Mouse (Mus musculus) lung, postnatal 25 days (tissue): ENCODE results near the gene Pik3r2.
A peak's percentile ranks its signal among the peaks of the same experiment; 100 is the strongest.

Experiments used
- DNase-seq: peaks from one replicate; pipeline ENCODE4 v3.0.0; 2022; ENCODE audit warnings: low spot score

The Pik3r2 gene

DNA sequence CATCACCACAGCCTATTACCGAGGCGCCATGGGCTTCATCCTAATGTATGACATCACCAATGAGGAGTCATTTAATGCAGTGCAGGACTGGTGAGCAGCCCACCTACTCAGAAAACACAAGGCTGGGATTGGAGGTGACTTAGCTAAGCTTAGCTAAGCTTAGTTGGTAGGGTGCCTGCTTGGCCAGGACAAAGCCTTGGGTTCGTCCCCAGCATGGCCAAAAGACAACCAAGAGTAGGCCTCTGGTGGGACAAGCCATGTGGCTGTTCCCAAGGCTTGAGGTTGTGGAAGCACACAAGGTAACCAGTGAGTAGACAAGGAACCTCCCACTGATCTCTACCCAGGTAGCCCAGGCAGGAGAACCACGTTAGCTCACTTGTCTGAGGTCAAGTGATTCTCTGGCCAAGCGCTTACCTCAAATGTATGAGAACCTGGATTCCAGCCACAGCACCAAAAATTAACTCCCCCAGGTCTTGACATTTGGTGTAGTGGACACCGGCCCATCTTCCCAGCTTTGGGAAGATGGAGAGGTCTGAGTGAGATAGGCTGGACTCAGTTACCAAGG lies 20.0 kb downstream of the Pik3r2 start:
- DNase-seq, result no peak

- no peak for DNase-seq
These were observed 20.6 kb downstream of the Pik3r2 start for GRCm38 (mm10) chr8:70755661-70756475.

DNA sequence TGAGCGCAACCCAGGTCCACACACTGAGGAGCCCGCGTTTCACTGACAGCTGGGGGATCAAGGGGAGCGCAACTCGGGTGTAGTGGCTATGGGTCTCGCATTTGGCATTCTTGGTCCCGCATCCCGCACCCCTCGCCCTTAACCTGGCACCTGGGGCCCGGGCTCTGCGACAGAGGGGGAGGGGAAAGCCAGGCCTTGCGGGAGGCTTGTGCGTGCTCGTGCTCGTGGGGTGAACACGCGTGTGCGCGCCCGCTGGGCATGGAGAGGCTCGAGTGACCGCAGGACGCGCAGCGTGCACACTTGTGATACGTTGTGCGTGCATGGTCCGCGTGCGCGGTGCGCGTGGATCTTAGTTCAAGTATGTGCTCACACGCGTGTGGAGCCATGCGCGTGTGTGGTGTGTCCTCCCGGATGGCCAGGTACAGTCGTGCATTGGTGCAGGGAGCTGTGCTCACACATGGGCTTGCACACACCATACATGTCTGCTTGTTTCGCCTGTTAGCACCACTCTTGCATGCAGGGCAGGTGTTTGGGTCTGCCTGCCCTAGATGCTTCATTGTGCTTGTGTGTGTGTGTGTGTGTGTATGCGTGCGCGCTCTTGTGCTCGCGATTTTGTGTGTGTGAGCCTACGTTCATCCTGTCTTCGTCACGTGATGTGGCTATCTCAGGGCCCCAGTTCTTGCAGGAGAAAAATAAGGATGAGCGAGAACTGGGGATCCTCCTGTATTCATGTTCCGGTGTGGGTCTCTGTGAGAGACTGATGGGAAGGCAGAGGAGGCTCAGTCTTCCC lies 21.4 kb downstream of the Pik3r2 start:
- DNase-seq, result no peak

DNA sequence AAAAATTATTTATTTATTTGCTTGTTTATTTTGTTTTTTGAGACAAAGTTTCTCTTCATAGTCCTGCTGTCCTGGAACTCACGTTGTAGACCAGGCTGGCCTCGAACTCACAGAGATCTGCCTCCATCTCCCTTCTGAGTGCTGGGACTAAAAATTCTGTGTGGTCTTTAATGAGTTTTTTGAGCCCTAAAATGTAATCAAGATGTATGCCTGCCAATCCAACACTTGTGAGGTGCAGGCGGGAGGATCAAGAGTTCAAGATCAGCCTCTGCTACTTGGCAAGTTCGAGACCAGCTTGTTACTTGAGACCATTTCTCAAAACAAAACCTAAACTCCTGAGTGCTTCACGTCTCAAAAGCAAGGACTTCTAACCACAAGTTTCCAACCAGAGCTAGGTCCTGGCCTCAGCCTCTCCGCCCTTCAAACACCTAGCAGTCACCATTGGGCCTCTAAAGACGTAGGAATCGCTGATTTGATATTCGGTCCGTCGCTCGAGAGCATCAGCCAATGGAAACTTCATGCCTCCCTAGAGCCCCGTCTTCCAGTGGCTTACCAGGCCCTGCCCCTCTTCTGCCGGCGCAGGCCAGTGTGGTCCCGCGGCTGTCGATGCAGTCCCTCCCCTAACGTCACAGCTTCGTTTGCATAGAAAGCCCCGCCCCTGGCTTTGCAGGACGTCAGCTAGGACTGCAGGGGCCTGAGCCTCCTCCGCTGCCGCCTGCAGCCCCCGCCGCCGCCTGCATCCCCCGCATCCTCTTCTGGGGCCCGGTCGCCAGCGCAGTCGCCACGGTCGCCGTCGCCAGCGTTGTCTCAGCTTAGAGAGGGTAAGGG lies 22.3 kb downstream of the Pik3r2 start, which contains the start of gene Rab3a:
Rab3a (plus strand) TSS at position 637 of the 828 bp plus-strand sequence.
- DNase-seq, result peak; percentile 99

- peak; percentile 94 for DNase-seq
These were observed 23.4 kb downstream of the Pik3r2 start for GRCm38 (mm10) chr8:70753151-70753550.

DNA sequence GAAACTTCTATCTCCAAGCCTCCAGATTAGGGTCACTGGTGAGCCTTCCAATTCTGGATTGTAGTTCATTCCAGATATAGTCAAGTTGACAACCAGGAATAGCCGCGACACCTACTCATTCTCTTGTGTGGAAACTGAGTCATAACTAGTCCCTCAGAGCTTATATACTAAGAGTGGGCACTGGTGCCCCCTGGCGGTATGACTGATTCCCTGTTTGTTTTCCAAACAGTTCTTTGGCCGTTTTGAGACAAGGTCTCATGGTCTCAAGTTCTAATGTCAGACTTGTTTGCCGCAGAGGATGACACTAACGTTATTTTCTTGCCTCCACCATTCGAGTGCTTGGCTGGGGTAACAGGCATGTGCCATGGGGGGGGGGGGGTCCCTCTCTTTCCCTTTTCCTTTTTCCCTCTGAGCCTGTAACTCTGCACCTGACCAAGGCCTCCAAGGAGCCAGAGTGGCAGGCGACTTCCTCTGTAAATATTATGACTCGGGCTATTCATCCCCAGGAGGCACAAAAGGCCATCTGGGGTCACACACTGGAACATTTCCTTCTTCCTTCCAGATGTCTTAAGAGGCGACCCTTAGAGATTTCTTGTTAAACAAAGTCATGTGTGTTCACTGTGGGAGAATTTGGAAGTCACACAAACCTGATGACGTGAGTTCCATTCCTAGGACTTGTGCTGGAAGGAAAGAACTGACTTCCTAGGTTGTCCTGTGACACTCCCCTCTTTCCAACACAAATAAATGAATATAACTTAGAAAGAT lies 24.3 kb downstream of the Pik3r2 start:
- DNase-seq, result peak; percentile 95

- no peak for DNase-seq
These were observed 26.3 kb downstream of the Pik3r2 start for GRCm38 (mm10) chr8:70750128-70750680.

- DNase-seq, result no peak
These were observed 27.3 kb downstream of the Pik3r2 start for GRCm38 (mm10) chr8:70749097-70749674.

DNA sequence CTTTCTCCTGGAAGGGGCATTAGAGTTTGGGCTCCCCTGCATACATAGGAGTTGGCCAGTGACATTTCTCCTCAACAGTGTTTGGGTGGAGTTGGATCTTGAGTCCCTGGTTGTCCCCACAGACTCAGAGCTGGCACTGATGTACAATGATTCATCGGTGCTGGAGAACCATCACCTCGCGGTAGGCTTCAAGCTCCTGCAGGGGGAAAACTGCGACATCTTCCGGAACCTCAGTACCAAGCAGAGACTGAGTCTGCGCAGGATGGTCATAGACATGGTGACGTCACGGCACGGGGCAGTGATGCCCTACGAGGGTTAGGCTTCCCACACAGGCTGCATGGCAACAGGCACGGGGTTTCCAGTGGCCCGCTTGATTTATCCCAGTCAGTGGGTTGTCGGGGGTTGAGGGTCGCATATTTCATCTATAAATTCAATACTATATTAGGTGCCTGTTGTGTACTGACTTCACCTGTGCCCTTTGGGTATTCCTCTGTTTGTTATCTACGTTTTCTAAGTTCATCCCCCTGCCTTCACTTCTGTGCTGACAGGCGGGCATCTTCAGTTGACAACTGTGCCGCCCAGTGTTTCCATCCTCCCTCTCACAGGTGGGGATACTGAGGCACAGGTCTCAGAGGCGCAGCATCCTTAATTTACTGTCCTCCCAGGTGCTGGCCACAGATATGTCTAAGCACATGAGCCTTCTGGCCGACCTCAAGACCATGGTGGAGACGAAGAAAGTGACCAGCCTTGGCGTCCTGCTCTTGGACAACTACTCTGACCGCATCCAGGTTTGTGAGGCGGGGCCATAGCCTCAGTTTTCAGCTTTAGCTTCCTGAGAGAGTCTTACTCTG lies 28.0 kb downstream of the Pik3r2 start:
- no peak for DNase-seq

DNA sequence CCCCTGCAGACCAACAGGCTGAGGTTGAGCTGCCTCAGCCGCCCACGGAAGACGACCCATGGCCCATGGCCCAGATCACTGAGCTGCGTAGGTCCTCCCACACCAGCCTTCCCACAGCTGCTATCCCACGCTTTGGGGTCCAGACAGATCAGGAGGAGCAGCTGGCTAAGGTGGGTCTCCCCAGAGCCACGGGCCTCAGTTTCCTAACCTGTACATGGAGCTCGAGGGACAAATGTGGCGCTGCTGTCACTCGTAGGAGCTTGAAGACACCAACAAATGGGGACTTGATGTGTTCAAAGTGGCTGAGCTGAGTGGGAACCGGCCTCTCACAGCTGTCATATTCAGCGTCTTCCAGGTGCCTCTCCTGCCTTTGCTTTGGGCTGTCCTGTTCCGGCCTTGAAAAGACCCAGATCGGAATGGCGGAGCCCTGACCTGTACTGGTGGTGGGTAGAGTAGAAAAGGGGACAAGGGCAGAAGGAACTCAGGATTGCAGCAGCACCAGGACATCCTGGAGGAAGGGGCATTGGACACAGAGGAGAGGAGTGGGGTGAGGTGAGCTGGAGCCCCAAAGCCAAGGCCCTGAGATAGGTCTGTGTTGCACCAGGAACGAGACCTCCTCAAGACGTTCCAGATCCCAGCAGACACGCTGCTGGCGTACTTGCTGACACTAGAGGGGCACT lies 29.2 kb downstream of the Pik3r2 start:
- DNase-seq, result no peak

- DNase-seq, result no peak
These were observed 29.8 kb downstream of the Pik3r2 start for GRCm38 (mm10) chr8:70746676-70747075.

DNA sequence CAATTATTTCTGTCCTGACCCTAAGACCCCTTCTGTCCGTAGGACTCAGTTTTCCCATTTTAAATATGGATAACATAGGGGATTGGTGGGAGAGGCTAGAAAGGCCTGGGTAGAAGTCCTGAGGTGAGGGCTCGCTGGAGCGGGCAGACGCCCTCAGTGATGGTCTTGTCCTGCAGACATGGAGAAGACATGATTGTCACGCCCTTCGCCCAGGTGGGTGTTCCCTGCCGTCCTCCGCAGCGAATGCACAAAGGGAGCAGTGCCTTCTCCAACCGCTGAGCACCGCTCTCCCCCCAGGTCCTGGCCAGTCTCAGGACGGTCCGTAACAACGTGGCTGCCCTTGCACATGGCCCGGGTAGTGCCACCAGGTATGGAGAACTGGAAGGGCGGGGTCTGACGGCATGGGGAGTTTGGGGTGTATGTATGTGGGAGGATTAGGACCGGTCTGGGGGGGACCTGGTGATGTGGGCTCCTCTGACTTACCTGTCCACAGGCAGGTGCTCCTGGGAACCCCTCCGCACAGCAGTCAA lies 30.8 kb downstream of the Pik3r2 start:
- DNase-seq, result no peak

- no peak for DNase-seq
These were observed 31.7 kb downstream of the Pik3r2 start for GRCm38 (mm10) chr8:70744806-70745205.

DNA sequence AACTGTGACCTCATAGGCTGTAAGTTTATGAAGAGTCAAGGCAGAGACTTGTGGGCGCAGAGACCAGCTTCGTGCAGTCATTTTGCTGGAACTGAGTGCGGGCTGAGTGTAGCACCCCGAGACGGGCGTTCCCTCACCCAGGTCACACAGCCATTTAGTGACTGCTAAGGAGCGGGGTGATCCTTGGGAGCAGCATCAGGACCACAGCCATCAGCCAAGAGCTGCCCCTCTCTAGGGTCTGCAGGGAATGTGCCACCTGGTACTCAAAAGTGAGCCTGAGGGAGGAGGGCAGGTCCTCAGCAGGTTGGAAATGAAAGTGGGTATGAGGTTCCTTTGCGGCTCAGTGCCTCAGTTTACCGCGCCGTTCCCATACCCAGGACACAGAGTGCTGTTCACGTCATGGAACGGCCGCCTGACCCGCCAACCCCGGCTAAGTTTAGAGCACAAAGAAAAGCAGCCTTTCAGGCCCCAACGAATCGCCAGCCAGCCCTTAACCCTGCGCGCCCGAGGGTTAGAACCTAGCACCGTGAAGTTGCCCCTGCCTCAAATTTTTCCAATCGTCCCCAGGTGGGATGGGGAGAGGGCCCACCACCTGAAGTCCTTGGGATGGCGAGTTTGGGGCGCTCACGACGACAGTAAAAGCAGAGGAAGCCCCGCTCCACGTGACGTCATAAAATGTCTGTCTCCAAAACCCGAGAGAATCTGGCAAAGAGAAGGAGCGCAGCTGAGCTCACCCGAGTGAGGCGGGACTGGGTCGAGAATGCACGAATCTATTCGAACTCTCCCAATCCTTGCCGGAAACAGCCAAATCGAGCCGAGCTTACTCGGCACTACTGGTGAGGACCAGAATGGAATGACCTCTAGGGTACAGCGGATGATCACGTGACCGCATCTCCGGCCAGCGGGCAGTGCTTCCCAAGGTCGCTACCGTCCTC lies 32.6 kb downstream of the Pik3r2 start:
- peak; percentile 68 for DNase-seq

- DNase-seq, result no peak
These were observed 33.4 kb downstream of the Pik3r2 start for GRCm38 (mm10) chr8:70742981-70743655.

DNA sequence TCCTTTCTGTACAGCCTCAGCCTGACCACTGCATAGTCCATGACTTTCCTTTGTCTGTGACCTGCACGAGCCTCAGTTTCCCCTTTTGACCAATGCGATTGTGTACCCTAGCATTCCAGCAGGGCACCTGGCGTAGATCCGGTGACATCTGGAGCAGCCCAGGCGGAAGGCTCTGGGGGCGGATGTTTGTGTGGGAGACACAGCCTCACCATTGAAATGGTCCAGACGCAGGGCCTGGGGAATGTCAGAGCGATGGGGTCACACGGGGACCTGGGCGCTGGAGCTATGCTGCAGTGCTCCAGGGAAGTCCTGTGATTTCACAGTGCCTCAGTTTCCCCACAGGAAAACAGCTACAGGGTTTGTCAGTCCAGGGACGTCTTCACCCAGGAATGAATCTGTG lies 34.3 kb downstream of the Pik3r2 start:
- no peak for DNase-seq

- DNase-seq, result no peak
These were observed 34.9 kb downstream of the Pik3r2 start for GRCm38 (mm10) chr8:70741661-70742060.
